Mouse (Mus musculus): Measurements from ENCODE around the gene Oasl1. TPM values are rescaled to one million over a fixed set of nuclear protein-coding genes. Genes with fewer than 3 reads are reported as not detected.
A peak's percentile ranks its signal among the peaks of the same experiment; 100 is the strongest.

Oasl1 gene
- polyA plus RNA-seq, 1 experiment from 2014 or later, result 15.4 TPM

DNA sequence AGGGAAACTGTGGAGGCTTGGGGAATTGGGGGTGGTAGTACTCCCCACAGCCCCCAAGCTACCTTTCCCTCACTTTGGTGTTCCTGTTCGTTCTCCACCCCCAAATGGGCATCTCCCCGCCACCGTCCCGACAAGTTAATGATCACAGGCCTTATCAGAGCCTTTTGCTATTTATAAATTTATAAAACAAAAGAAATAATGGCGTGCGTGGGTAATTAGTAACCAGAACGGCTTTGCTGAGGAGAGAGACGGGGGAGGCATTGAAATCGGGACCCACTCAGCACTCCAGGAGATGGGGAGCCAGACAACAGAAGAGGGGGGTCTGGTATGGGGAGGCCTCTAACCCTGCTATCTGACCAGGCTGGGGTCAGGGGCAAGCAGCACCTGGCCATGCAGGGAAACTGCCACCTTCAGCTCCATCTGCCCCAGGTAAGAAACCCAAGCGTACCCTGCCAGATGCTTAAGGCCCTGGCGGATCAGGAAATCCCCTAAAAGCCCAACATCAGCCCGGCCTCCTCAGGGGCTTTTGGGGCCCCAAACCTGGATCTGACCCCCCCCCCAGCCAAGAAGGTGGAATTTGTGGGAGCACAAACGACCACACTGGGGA is 46.7 kb downstream of the Oasl1 start:
- WGBS (ENCODE audit: missing documents), result 80% methylated on average over 12 of the region's 13 CpGs
- Histone ChIP-seq H3K27ac (no peak overlapping the region), H3K36me3 (ENCODE audit: inconsistent target) (no peaks in the 10 kb centered on the region), H3K4me3 (ENCODE audit: inconsistent target) (no peak overlapping the region), H3K79me2 (ENCODE audit: inconsistent target) (no peaks in the 10 kb centered on the region)

- WGBS (ENCODE audit: missing documents), result 95% methylated on average over 13 of the region's 17 CpGs
- H3K36me3 ChIP-seq (ENCODE audit: inconsistent target), result no peaks in the 10 kb centered on the region
- no peaks in the 10 kb centered on the region for H3K79me2 ChIP-seq (ENCODE audit: inconsistent target)
- H3K4me3 ChIP-seq (ENCODE audit: inconsistent target), result no peak within 1 kb of the TSS
- H3K27ac ChIP-seq, result no peak within 1 kb of the TSS
Measured at GRCm38 (mm10) chr5:114970824-114971227, 47.8 kb downstream of the Oasl1 start, which contains the start of gene Hnf1a. Gene Hnf1a, minus strand, starts transcription at chr5:114971094.

- H3K27ac ChIP-seq, result no peak overlapping the region
- 93% methylated on average over 9 of the region's 9 CpGs for WGBS (ENCODE audit: missing documents)
- H3K79me2 ChIP-seq (ENCODE audit: inconsistent target), result no peaks in the 10 kb centered on the region
- no peak overlapping the region for H3K4me3 ChIP-seq (ENCODE audit: inconsistent target)
- no peaks in the 10 kb centered on the region for H3K36me3 ChIP-seq (ENCODE audit: inconsistent target)
Measured at GRCm38 (mm10) chr5:114972201-114972600, 49.2 kb downstream of the Oasl1 start.

DNA sequence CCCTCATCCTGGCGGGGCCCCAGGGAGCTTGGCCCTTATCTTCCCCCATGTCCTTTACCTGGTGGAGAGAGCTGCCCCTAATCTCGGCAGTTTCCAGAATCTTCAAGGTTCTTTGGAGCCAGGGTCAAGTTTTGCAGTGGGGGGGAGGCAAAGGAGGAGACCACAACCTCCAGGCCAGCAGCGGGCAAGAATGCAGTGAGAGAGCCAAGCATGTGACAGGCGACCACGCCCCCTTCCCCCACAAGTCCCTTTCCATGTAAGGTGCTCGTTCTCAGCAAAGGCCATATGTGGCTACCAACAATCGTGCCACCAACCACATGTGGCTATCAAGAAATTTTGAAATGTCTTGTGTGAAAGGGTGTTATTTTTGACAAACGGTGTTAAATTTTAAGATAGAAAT is 50.1 kb downstream of the Oasl1 start:
- Histone ChIP-seq H3K79me2 (ENCODE audit: inconsistent target) (no peaks in the 10 kb centered on the region), H3K36me3 (ENCODE audit: inconsistent target) (no peaks in the 10 kb centered on the region), H3K27ac (no peak overlapping the region), H3K4me3 (ENCODE audit: inconsistent target) (no peak overlapping the region)
- WGBS (ENCODE audit: missing documents), result 76% methylated on average over 8 of the region's 8 CpGs

DNA sequence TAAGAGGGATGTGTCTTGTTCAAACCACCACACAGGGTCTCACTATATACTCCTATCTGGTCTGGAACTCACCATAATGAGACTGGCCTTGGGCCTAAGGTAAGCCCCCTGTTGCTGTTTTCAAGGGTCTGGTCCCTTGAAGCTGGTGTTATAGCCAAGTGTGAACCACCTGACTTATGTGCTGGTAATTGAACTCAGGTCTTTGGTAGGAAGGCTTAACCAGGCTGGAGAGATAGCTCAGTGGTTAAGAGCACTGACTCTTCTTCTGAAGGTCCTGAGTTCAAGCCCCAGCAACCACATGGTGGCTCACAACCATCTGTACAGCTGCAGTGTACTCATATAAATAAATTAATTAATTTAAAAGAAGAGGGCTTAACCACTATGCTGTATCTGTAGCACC is 53.9 kb downstream of the Oasl1 start:
- Histone ChIP-seq H3K79me2 (ENCODE audit: inconsistent target) (no peaks in the 10 kb centered on the region), H3K4me3 (ENCODE audit: inconsistent target) (no peak overlapping the region), H3K36me3 (ENCODE audit: inconsistent target) (no peaks in the 10 kb centered on the region), H3K27ac (no peak overlapping the region)

GRCm38 (mm10) chr5:114978473-114978872 is 55.4 kb downstream of the Oasl1 start:
- H3K4me3 ChIP-seq (ENCODE audit: inconsistent target), result no peak overlapping the region
- 73% methylated on average over 11 of the region's 11 CpGs for WGBS (ENCODE audit: missing documents)
- no peaks in the 10 kb centered on the region for H3K79me2 ChIP-seq (ENCODE audit: inconsistent target)
- no peak overlapping the region for H3K27ac ChIP-seq
- no peaks in the 10 kb centered on the region for H3K36me3 ChIP-seq (ENCODE audit: inconsistent target)

GRCm38 (mm10) chr5:114978888-114979249 is 55.8 kb downstream of the Oasl1 start:
- no peak overlapping the region; the same call in 1 of the 2 replicates for H3K4me3 ChIP-seq (ENCODE audit: inconsistent target)
- WGBS (ENCODE audit: missing documents), result 6% methylated on average over 6 of the region's 6 CpGs

DNA sequence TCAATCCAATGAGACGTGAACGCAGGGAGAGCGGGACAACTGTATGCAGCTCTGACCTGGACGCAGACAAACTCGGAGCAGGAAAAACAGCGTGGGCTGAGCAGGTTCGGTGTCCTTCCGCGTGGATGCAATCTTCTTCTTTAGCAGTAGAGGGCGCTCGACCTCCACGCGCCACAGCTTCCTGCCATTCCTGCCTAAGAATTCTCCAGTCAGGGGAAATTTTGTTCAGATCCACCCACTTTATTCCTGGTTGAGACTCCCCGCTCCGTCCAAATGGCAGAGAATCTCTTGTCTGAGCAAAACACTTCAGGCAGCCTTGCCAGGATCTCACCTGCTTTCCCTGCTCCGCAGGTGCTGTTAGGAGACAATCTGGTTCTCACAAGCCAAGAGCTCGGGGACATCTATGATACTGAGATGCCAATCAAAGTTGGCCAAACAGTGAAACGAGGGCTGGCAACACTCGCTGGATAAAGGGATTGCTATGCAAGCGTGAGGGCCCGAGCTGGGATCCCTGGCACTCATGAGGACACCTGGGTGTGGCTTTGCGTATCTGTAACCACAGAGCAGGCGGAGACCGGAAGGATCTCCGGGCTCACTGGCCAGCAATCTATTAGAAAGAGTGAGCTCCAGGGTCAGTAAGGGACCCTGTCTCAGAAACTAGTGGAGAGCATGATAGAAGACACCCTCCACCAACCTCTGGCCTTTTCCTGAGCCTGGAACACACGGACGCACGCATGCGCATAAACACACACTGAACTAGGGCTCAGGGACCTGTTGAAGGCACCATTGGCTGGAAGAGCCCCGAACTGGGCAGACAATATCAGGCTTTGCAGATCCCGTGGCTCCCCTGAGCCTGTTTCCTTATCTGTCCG is 56.4 kb downstream of the Oasl1 start:
- Histone ChIP-seq H3K36me3 (ENCODE audit: inconsistent target) (no peaks in the 10 kb centered on the region), H3K4me3 (ENCODE audit: inconsistent target) (peak overlapping the region; percentile 26), H3K27ac (no peak overlapping the region), H3K79me2 (ENCODE audit: inconsistent target) (no peaks in the 10 kb centered on the region)
- 9% methylated on average over 32 of the region's 32 CpGs for WGBS (ENCODE audit: missing documents)

More at GRCm38 (mm10) chr5:114978888-114979249, 55.8 kb downstream of the Oasl1 start:
- no peaks in the 10 kb centered on the region for H3K36me3 ChIP-seq (ENCODE audit: inconsistent target)
- H3K27ac ChIP-seq, result no peak overlapping the region
- H3K79me2 ChIP-seq (ENCODE audit: inconsistent target), result no peaks in the 10 kb centered on the region

GRCm38 (mm10) chr5:114980122-114980748 is 57.2 kb downstream of the Oasl1 start:
- Histone ChIP-seq H3K36me3 (ENCODE audit: inconsistent target) (no peaks in the 10 kb centered on the region), H3K27ac (no peak overlapping the region), H3K4me3 (ENCODE audit: inconsistent target) (no peak overlapping the region; the same call in 1 of the 2 replicates), H3K79me2 (ENCODE audit: inconsistent target) (no peaks in the 10 kb centered on the region)
- 62% methylated on average over 13 of the region's 16 CpGs for WGBS (ENCODE audit: missing documents)

DNA sequence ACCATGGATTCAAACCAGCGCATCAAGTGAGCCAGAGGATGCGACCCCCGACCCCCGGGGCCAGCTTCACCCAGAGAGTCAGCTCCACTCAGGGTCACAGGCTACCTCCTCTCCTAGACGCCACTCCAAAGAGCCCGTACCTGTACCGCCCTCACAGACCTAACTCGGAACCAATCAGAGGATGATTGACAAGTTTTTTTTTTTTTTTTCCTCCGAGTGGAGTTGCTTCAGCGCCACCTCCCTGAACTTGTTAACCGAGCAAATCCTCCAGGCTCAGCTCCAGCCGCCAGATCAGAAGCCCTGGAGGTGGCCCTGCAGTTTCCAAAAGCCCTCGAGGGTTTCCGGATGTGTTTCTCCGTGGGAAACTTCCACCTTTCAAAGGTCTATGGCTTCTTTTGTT is 59.0 kb downstream of the Oasl1 start:
- 68% methylated on average over 14 of the region's 15 CpGs for WGBS (ENCODE audit: missing documents)
- no peak overlapping the region for H3K4me3 ChIP-seq (ENCODE audit: inconsistent target)
- no peak overlapping the region for H3K27ac ChIP-seq
- no peaks in the 10 kb centered on the region for H3K36me3 ChIP-seq (ENCODE audit: inconsistent target)
- H3K79me2 ChIP-seq (ENCODE audit: inconsistent target), result no peaks in the 10 kb centered on the region

GRCm38 (mm10) chr5:114985074-114985473 is 62.0 kb downstream of the Oasl1 start:
- Histone ChIP-seq H3K27ac (no peak overlapping the region), H3K4me3 (ENCODE audit: inconsistent target) (no peak overlapping the region), H3K36me3 (ENCODE audit: inconsistent target) (no peaks in the 10 kb centered on the region), H3K79me2 (ENCODE audit: inconsistent target) (no peaks in the 10 kb centered on the region)

Other genes starting within 250 kb of the Oasl1 start
- gene Gltp, start 232.3 kb upstream of the Oasl1 start, polyA plus RNA-seq (2018), result 289 to 530 TPM (median 368 TPM) in 3 replicates
- 5.0 to 7.6 TPM (median 6.4 TPM) in 3 replicates for gene Tchp, start 215.5 kb upstream of the Oasl1 start, polyA plus RNA-seq (2018)
- gene Ankrd13a, start 148.6 kb upstream of the Oasl1 start, polyA plus RNA-seq (2018), result 144 to 222 TPM (median 173 TPM) in 3 replicates
- 37.1 to 50.3 TPM (median 46.2 TPM) in 3 replicates for gene Git2, start 147.7 kb upstream of the Oasl1 start, polyA plus RNA-seq (2018)
- 26.6 to 35.2 TPM (median 29.9 TPM) in 3 replicates for gene 1500011B03Rik, start 99.8 kb upstream of the Oasl1 start, polyA plus RNA-seq (2018)
- gene 4930519G04Rik, start 69.6 kb upstream of the Oasl1 start, polyA plus RNA-seq (2018), result not detected in 3 replicates
- gene Gm9936, start 64.6 kb upstream of the Oasl1 start, polyA plus RNA-seq (2018), result not detected in 3 replicates
- gene Oasl2, start 26.3 kb upstream of the Oasl1 start, polyA plus RNA-seq (2018), result 217 to 389 TPM (median 305 TPM) in 3 replicates
- gene 2210016L21Rik, start 18.9 kb downstream of the Oasl1 start, polyA plus RNA-seq (2018), result 15.9 to 19.6 TPM (median 16.7 TPM) in 3 replicates
- gene Hnf1a, start 47.9 kb downstream of the Oasl1 start, polyA plus RNA-seq (2018), result not detected in 3 replicates
- 21.6 to 35.1 TPM (median 24.9 TPM) in 3 replicates for gene Sppl3, start 87.9 kb downstream of the Oasl1 start, polyA plus RNA-seq (2018)
- gene Gm10401, start 175.1 kb downstream of the Oasl1 start, polyA plus RNA-seq (2018), result 1.4 TPM in 1 of 3 replicates, not detected in the others
- gene Acads, start 196.1 kb downstream of the Oasl1 start, polyA plus RNA-seq (2018), result 18.4 to 32.1 TPM (median 30.6 TPM) in 3 replicates
- 4.7 to 6.5 TPM (median 5.0 TPM) in 3 replicates for gene Unc119b, start 211.7 kb downstream of the Oasl1 start, polyA plus RNA-seq (2018)
- gene Mlec, start 234.9 kb downstream of the Oasl1 start, polyA plus RNA-seq (2018), result 48.9 to 54.7 TPM (median 49.7 TPM) in 3 replicates

Measured in macrophage (primary cell).